Mouse (Mus musculus): Measurements from ENCODE around the gene Bad. TPM values are rescaled to one million over a fixed set of nuclear protein-coding genes. Genes with fewer than 3 reads are reported as not detected.

The Bad gene
- polyA plus RNA-seq, 2 experiments: 76.5 to 77.5 TPM

GRCm38 (mm10) chr19:6950613-6951153, 9.0 kb downstream of the Bad start:
- under 1% methylated on average over 28 of the region's 28 CpGs for WGBS
- ATAC-seq (ENCODE audit: low FRiP score, low read depth) (peak; percentile 48), DNase-seq (ENCODE audit: low spot score) (peak; percentile 72)
- peaks cover 28% of the 10 kb centered on the region for H3K36me3 ChIP-seq (ENCODE audit: control insufficient read depth, insufficient read depth, low read length)
- peak overlapping the region; percentile 62 for H3K4me3 ChIP-seq (replicated peaks; ENCODE audit: low read length)
- H3K4me2 ChIP-seq (replicated peaks; ENCODE audit: low read depth, low read length, severe bottlenecking): peak overlapping the region; percentile 98
- H3K27ac ChIP-seq (replicated peaks; ENCODE audit: low read depth, low read length): peak overlapping the region; percentile 92
- peak; percentile 67; the same call in 1 of the 2 replicates for TF ChIP-seq POLR2A (IDR thresholded peaks at IDR 0.05; ENCODE audit: borderline replicate concordance, extremely low read depth, insufficient read depth, insufficient read length)
- peaks cover 18% of the 10 kb centered on the region for H3K4me1 ChIP-seq (ENCODE audit: control insufficient read depth, insufficient read depth, low read length)
- no peaks in the 10 kb centered on the region for H3K9me3 ChIP-seq (ENCODE audit: control insufficient read depth, low read length)
- no peaks in the 10 kb centered on the region for H3K27me3 ChIP-seq (ENCODE audit: control insufficient read depth, insufficient read depth, low read length)
- H3K9ac ChIP-seq (ENCODE audit: low read depth, low read length, severe bottlenecking): peak overlapping the region; percentile 70

- 0 out of 2 replicates have a peak, but pooled peaks have one; percentile 9 for TF ChIP-seq POLR2A (IDR thresholded peaks at IDR 0.05; ENCODE audit: borderline replicate concordance, extremely low read depth, insufficient read depth, insufficient read length)
- Histone ChIP-seq H3K36me3 (ENCODE audit: control insufficient read depth, insufficient read depth, low read length) (peaks cover 32% of the 10 kb centered on the region), H3K27me3 (ENCODE audit: control insufficient read depth, insufficient read depth, low read length) (no peaks in the 10 kb centered on the region), H3K4me3 (replicated peaks; ENCODE audit: low read length) (peak overlapping the region; percentile 62), H3K27ac (replicated peaks; ENCODE audit: low read depth, low read length) (peak overlapping the region; percentile 92), H3K4me1 (ENCODE audit: control insufficient read depth, insufficient read depth, low read length) (peaks cover 18% of the 10 kb centered on the region), H3K9ac (ENCODE audit: low read depth, low read length, severe bottlenecking) (peak overlapping the region; percentile 70), H3K9me3 (ENCODE audit: control insufficient read depth, low read length) (no peaks in the 10 kb centered on the region), H3K4me2 (replicated peaks; ENCODE audit: low read depth, low read length, severe bottlenecking) (peak overlapping the region; percentile 98)
- DNase-seq (ENCODE audit: low spot score) (peak; percentile 92), ATAC-seq (ENCODE audit: low FRiP score, low read depth) (peak; percentile 86)
- WGBS: under 1% methylated on average over 35 of the region's 35 CpGs
Observed at GRCm38 (mm10) chr19:6951381-6951968, 9.8 kb downstream of the Bad start.

DNA sequence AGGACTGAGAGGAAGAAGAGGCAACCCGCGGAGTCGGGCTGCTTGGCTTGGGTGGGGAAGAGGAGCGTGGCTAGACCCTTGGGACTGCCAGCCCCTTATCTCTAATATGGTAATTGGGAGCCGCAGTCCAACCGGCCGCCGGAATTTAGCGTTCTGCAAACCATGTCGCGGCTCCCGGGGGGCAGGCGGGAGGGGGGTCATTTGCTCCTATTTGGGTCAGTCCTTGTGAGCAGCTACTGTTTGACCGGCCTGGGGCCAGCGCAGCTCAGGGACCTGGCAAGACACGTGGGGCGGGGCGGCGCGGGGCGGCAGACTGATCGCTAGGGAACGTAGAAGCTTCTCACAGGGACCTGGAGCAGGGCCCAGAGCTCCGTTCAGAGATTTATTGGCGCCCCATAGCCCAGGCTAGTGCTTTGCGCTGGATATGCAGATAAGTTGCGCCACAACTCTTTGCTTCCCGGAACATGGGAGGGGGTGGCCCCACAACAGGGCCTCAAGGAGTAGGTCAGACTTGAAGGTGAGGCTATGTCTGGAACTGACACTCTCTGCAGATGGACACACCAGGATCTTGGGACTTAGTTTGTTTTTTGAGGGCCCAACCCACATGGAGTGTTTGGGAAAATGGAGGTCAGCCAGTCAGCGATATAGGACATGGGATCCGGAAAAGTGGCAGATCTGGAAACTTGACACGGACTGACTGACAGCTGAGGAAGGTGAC, 10.5 kb downstream of the Bad start:
- peak; percentile 30 for DNase-seq (ENCODE audit: low spot score)
- peak overlapping the region; percentile 92 for H3K27ac ChIP-seq (replicated peaks; ENCODE audit: low read depth, low read length)
- 0 out of 2 replicates have a peak, but pooled peaks have one; percentile 4 for ATAC-seq (ENCODE audit: low FRiP score, low read depth)
- H3K4me2 ChIP-seq (replicated peaks; ENCODE audit: low read depth, low read length, severe bottlenecking): peak overlapping the region; percentile 98
- H3K9ac ChIP-seq (ENCODE audit: low read depth, low read length, severe bottlenecking): peak overlapping the region; percentile 70
- H3K9me3 ChIP-seq (ENCODE audit: control insufficient read depth, low read length): no peaks in the 10 kb centered on the region
- peaks cover 38% of the 10 kb centered on the region for H3K36me3 ChIP-seq (ENCODE audit: control insufficient read depth, insufficient read depth, low read length)
- H3K27me3 ChIP-seq (ENCODE audit: control insufficient read depth, insufficient read depth, low read length): no peaks in the 10 kb centered on the region
- H3K4me3 ChIP-seq (replicated peaks; ENCODE audit: low read length): peak overlapping the region; percentile 62
- no peak for TF ChIP-seq POLR2A (IDR thresholded peaks at IDR 0.05; ENCODE audit: borderline replicate concordance, extremely low read depth, insufficient read depth, insufficient read length)
- H3K4me1 ChIP-seq (ENCODE audit: control insufficient read depth, insufficient read depth, low read length): peaks cover 18% of the 10 kb centered on the region
- 2% methylated on average over 31 of the region's 31 CpGs for WGBS

GRCm38 (mm10) chr19:6952712-6953037, 11.0 kb downstream of the Bad start:
- H3K9ac ChIP-seq (ENCODE audit: low read depth, low read length, severe bottlenecking): peak overlapping the region; percentile 70
- WGBS: 9% methylated on average over 3 of the region's 3 CpGs

GRCm38 (mm10) chr19:6954046-6954445, 12.4 kb downstream of the Bad start:
- Histone ChIP-seq H3K4me3 (replicated peaks; ENCODE audit: low read length) (no peak overlapping the region), H3K36me3 (ENCODE audit: control insufficient read depth, insufficient read depth, low read length) (peaks cover 51% of the 10 kb centered on the region), H3K4me2 (replicated peaks; ENCODE audit: low read depth, low read length, severe bottlenecking) (no peak overlapping the region), H3K27ac (replicated peaks; ENCODE audit: low read depth, low read length) (no peak overlapping the region), H3K4me1 (ENCODE audit: control insufficient read depth, insufficient read depth, low read length) (peaks cover 18% of the 10 kb centered on the region), H3K9me3 (ENCODE audit: control insufficient read depth, low read length) (no peaks in the 10 kb centered on the region), H3K27me3 (ENCODE audit: control insufficient read depth, insufficient read depth, low read length) (no peaks in the 10 kb centered on the region), H3K9ac (ENCODE audit: low read depth, low read length, severe bottlenecking) (no peak overlapping the region)
- no peak for TF ChIP-seq POLR2A (IDR thresholded peaks at IDR 0.05; ENCODE audit: borderline replicate concordance, extremely low read depth, insufficient read depth, insufficient read length)
- WGBS: 48% methylated on average over 9 of the region's 9 CpGs
- DNase-seq (ENCODE audit: low spot score) (no peak), ATAC-seq (ENCODE audit: low FRiP score, low read depth) (no peak)

More at GRCm38 (mm10) chr19:6952712-6953037, 11.0 kb downstream of the Bad start:
- DNase-seq (ENCODE audit: low spot score) (no peak), ATAC-seq (ENCODE audit: low FRiP score, low read depth) (no peak)
- no peaks in the 10 kb centered on the region for H3K9me3 ChIP-seq (ENCODE audit: control insufficient read depth, low read length)
- H3K4me2 ChIP-seq (replicated peaks; ENCODE audit: low read depth, low read length, severe bottlenecking): peak overlapping the region; percentile 98
- H3K4me1 ChIP-seq (ENCODE audit: control insufficient read depth, insufficient read depth, low read length): peaks cover 18% of the 10 kb centered on the region
- H3K36me3 ChIP-seq (ENCODE audit: control insufficient read depth, insufficient read depth, low read length): peaks cover 43% of the 10 kb centered on the region
- no peak overlapping the region for H3K27ac ChIP-seq (replicated peaks; ENCODE audit: low read depth, low read length)
- no peaks in the 10 kb centered on the region for H3K27me3 ChIP-seq (ENCODE audit: control insufficient read depth, insufficient read depth, low read length)
- H3K4me3 ChIP-seq (replicated peaks; ENCODE audit: low read length): peak overlapping the region; percentile 62
- no peak for TF ChIP-seq POLR2A (IDR thresholded peaks at IDR 0.05; ENCODE audit: borderline replicate concordance, extremely low read depth, insufficient read depth, insufficient read length)

Measured in limb, embryonic 14.5 days (tissue).